Mouse (Mus musculus) MEL (cell line): Measurements from ENCODE around the gene Gm28048. TPM values are rescaled to one million over a fixed set of nuclear protein-coding genes. Genes with fewer than 3 reads are reported as not detected.

ENCODE experiments used
- DNase-seq: peaks from one replicate; pipeline ENCODE4 v3.0.0; 2011; ENCODE audit warnings: low read depth, low spot score
- H3K27ac ChIP-seq: 2 replicates; pipeline ENCODE4 v1.5.1; 2012; ENCODE audit warnings: low read depth, mild to moderate bottlenecking, control low read depth, low read length, moderate library complexity; ENCODE audit not compliant: control insufficient read depth
- H3K27me3 ChIP-seq, 2 experiments: fragments of 150-350 bp in 1 of 2; sonication (generic) in 1 of 2; 2 replicates each; pipeline ENCODE4 v1.6.1; 2012; ENCODE audit warnings: low read length in 2 of 2, mild to moderate bottlenecking in 2 of 2, improper control_type of control experiment in 1 of 2, moderate library complexity in 1 of 2; ENCODE audit not compliant: insufficient read depth in 2 of 2, control insufficient read depth in 1 of 2
- H3K36me3 ChIP-seq, 2 experiments: 2 replicates each; pipeline ENCODE4 v1.6.1; 2012 to 2014; ENCODE audit warnings: low read length in 2 of 2, improper control_type of control experiment in 1 of 2, inconsistent platforms in 1 of 2, mild to moderate bottlenecking in 1 of 2; ENCODE audit not compliant: insufficient read depth in 2 of 2, control insufficient read depth in 1 of 2
- H3K4me1 ChIP-seq, 2 experiments: fragments of 150-350 bp in 1 of 2; sonication (generic) in 1 of 2; 2 replicates each; pipeline ENCODE4 v1.6.1; 2012; ENCODE audit warnings: low read length in 2 of 2, improper control_type of control experiment in 1 of 2, mild to moderate bottlenecking in 1 of 2; ENCODE audit not compliant: insufficient read depth in 2 of 2, control insufficient read depth in 1 of 2
- H3K4me3 ChIP-seq, 2 experiments: fragments of 150-350 bp in 1 of 2; sonication (generic) in 1 of 2; 2 replicates each; pipeline ENCODE4 v1.5.1; 2012; ENCODE audit warnings: low read depth in 2 of 2, low read length in 2 of 2, mild to moderate bottlenecking in 2 of 2, moderate library complexity in 2 of 2, control low read depth in 1 of 2, improper control_type of control experiment in 1 of 2; ENCODE audit not compliant: control insufficient read depth in 1 of 2, insufficient read depth in 1 of 2
- H3K79me2 ChIP-seq: 2 replicates; pipeline ENCODE4 v1.6.1; 2012; ENCODE audit warnings: mild to moderate bottlenecking, low read length, moderate library complexity; ENCODE audit not compliant: control insufficient read depth, poor library complexity, insufficient read depth
- H3K9ac ChIP-seq: 2 replicates; pipeline ENCODE4 v1.6.1; 2012; ENCODE audit warnings: low read depth, mild to moderate bottlenecking, control low read depth, low read length, moderate library complexity; ENCODE audit not compliant: control insufficient read depth, poor library complexity, severe bottlenecking
- H3K9me3 ChIP-seq: fragments of 150-350 bp; sonication (generic); replicated peaks from 2 replicates; pipeline ENCODE4 v1.6.1; 2012; ENCODE audit warnings: mild to moderate bottlenecking, low read length, improper control_type of control experiment, moderate library complexity; ENCODE audit not compliant: insufficient read depth
- CHD2 ChIP-seq: IDR thresholded peaks from 2 replicates; pipeline ENCODE4 v1.6.1; 2011; ENCODE audit warnings: low read length, improper control_type of control experiment
- CTCF ChIP-seq, 3 experiments: IDR thresholded peaks in 2 of 3; conservative IDR thresholded peaks in 1 of 3; 2 replicates each; pipeline ENCODE4 v1.5.1; 2011 to 2012; ENCODE audit warnings: low read length in 3 of 3, low read depth in 2 of 3, mild to moderate bottlenecking in 2 of 3, improper control_type of control experiment in 1 of 3, inconsistent platforms in 1 of 3, mixed read lengths in 1 of 3, moderate library complexity in 1 of 3; ENCODE audit not compliant: control insufficient read depth in 1 of 3, insufficient read depth in 1 of 3, poor library complexity in 1 of 3, severe bottlenecking in 1 of 3
- E2F4 ChIP-seq: IDR thresholded peaks from 2 replicates; pipeline ENCODE4 v1.6.1; 2011; ENCODE audit warnings: low read depth, low read length, improper control_type of control experiment, borderline replicate concordance
- ELF1 ChIP-seq: IDR thresholded peaks from 2 replicates; pipeline ENCODE4 v1.6.1; 2014; ENCODE audit warnings: low read depth, mild to moderate bottlenecking, inconsistent platforms, low read length, improper control_type of control experiment, moderate library complexity
- EP300 ChIP-seq, 2 experiments: IDR thresholded peaks; 2 replicates each; pipeline ENCODE4 v1.6.1; 2011; ENCODE audit warnings: improper control_type of control experiment in 2 of 2, low read length in 2 of 2, low read depth in 1 of 2, mild to moderate bottlenecking in 1 of 2
- GABPA ChIP-seq: IDR thresholded peaks from 2 replicates; pipeline ENCODE4 v1.6.1; 2012; ENCODE audit warnings: low read depth, mild to moderate bottlenecking, inconsistent platforms, low read length, improper control_type of control experiment, moderate library complexity
- GATA1 ChIP-seq: IDR thresholded peaks from 2 replicates; pipeline ENCODE4 v1.6.1; 2011; ENCODE audit warnings: low read depth, low read length, improper control_type of control experiment
- HCFC1 ChIP-seq: IDR thresholded peaks from 2 replicates; pipeline ENCODE4 v1.6.1; 2012; ENCODE audit warnings: low read depth, mild to moderate bottlenecking, inconsistent platforms, low read length, improper control_type of control experiment, moderate library complexity
- KAT2A ChIP-seq: conservative IDR thresholded peaks from 2 replicates; pipeline ENCODE4 v1.6.1; 2012; ENCODE audit warnings: low read depth, low read length, improper control_type of control experiment, inconsistent platforms
- MAX ChIP-seq: IDR thresholded peaks from 2 replicates; pipeline ENCODE4 v1.6.1; 2011; ENCODE audit warnings: low read length, improper control_type of control experiment
- MAZ ChIP-seq: IDR thresholded peaks from 2 replicates; pipeline ENCODE4 v1.6.1; 2012; ENCODE audit warnings: low read depth, mild to moderate bottlenecking, inconsistent platforms, low read length, improper control_type of control experiment
- MEF2A ChIP-seq: IDR thresholded peaks from 2 replicates; pipeline ENCODE4 v1.6.1; 2014; ENCODE audit warnings: low read depth, mild to moderate bottlenecking, inconsistent platforms, low read length, improper control_type of control experiment; ENCODE audit not compliant: poor library complexity, insufficient replicate concordance, severe bottlenecking; ENCODE audit errors: extremely low read depth
- MYB ChIP-seq: IDR thresholded peaks from 2 replicates; pipeline ENCODE4 v1.6.1; 2011; ENCODE audit warnings: mild to moderate bottlenecking, low read depth, low read length, improper control_type of control experiment
- MYC ChIP-seq: IDR thresholded peaks from 2 replicates; pipeline ENCODE4 v1.6.1; 2011; ENCODE audit warnings: low read depth, mild to moderate bottlenecking, low read length, improper control_type of control experiment, moderate library complexity
- POLR2AphosphoS5 ChIP-seq: IDR thresholded peaks from 2 replicates; pipeline ENCODE4 v1.6.1; 2012; ENCODE audit warnings: low read depth, borderline replicate concordance, mild to moderate bottlenecking, inconsistent platforms, low read length, moderate library complexity, mixed read lengths
- RCOR1 ChIP-seq: IDR thresholded peaks from 2 replicates; pipeline ENCODE4 v1.6.1; 2012; ENCODE audit warnings: low read depth, mild to moderate bottlenecking, inconsistent platforms, low read length, improper control_type of control experiment
- SIN3A ChIP-seq: IDR thresholded peaks from 2 replicates; pipeline ENCODE4 v1.6.1; 2012; ENCODE audit warnings: low read length, improper control_type of control experiment, inconsistent platforms
- SMC3 ChIP-seq: IDR thresholded peaks from 2 replicates; pipeline ENCODE4 v1.6.1; 2011; ENCODE audit warnings: low read depth, low read length, improper control_type of control experiment
- TAL1 ChIP-seq: IDR thresholded peaks from 2 replicates; pipeline ENCODE4 v1.6.1; 2012; ENCODE audit warnings: mild to moderate bottlenecking, inconsistent platforms, low read length, moderate library complexity, mixed read lengths
- TBP ChIP-seq: IDR thresholded peaks from 2 replicates; pipeline ENCODE4 v1.8.0; 2011; ENCODE audit warnings: low read depth, low read length, improper control_type of control experiment
- TCF12 ChIP-seq: IDR thresholded peaks from 2 replicates; pipeline ENCODE4 v1.6.1; 2014; ENCODE audit warnings: low read depth, mild to moderate bottlenecking, inconsistent platforms, low read length, improper control_type of control experiment, moderate library complexity
- USF1 ChIP-seq: IDR thresholded peaks from 2 replicates; pipeline ENCODE4 v1.6.1; 2014; ENCODE audit warnings: low read depth, mild to moderate bottlenecking, inconsistent platforms, low read length, improper control_type of control experiment, moderate library complexity
- USF2 ChIP-seq, 2 experiments: IDR thresholded peaks; 2 replicates each; pipeline ENCODE4 v1.6.1; 2011 to 2012; ENCODE audit warnings: improper control_type of control experiment in 2 of 2, low read length in 2 of 2, borderline replicate concordance in 1 of 2, inconsistent platforms in 1 of 2, low read depth in 1 of 2, mild to moderate bottlenecking in 1 of 2; ENCODE audit not compliant: insufficient read depth in 1 of 2
- ZC3H11A ChIP-seq: IDR thresholded peaks from 2 replicates; pipeline ENCODE4 v1.6.1; 2012; ENCODE audit warnings: low read depth, mild to moderate bottlenecking, inconsistent platforms, low read length, improper control_type of control experiment
- ZKSCAN1 ChIP-seq: IDR thresholded peaks from 2 replicates; pipeline ENCODE4 v1.6.1; 2012; ENCODE audit warnings: low read depth, mild to moderate bottlenecking, inconsistent platforms, low read length, improper control_type of control experiment, moderate library complexity
- ZMIZ1 ChIP-seq: IDR thresholded peaks from 2 replicates; pipeline ENCODE4 v1.6.1; 2012; ENCODE audit warnings: low read depth, mild to moderate bottlenecking, inconsistent platforms, low read length, improper control_type of control experiment, moderate library complexity
- ZNF384 ChIP-seq: IDR thresholded peaks from 2 replicates; pipeline ENCODE4 v1.6.1; 2012; ENCODE audit warnings: low read depth, mild to moderate bottlenecking, inconsistent platforms, low read length, improper control_type of control experiment
- polyA plus RNA-seq, 2 experiments: library from polyadenylated mRNA; stranded (reverse) in 1 of 2; unstranded in 1 of 2; fragments of >175 nt in 1 of 2; fragments of >200 nt in 1 of 2; gene quantifications; 2 replicates each; pipeline versions ENCODE4 v1.2.1 to v1.2.4; 2012; ENCODE audit warnings: low replicate concordance in 2 of 2, low read depth in 1 of 2; ENCODE audit not compliant: insufficient read length in 2 of 2, insufficient read depth in 1 of 2, missing spikeins in 1 of 2
- total RNA-seq: library from RNA; depleted of rRNA; stranded (reverse); fragments of 300-350 nt; gene quantifications from 2 replicates; pipeline ENCODE4 v1.2.3, GENCODE M21; 2012

Gm28048 gene
- total and polyA plus RNA-seq, 3 experiments: 8.6 to 15.0 TPM; not detected in 1

GRCm38 (mm10) chr11:22839456-22839855 is 142.4 kb downstream of the Gm28048 start:
- no peak overlapping the region for H3K9ac ChIP-seq
- H3K9me3 ChIP-seq: no peaks in the 10 kb centered on the region
- peaks cover 6 to 26% of the 10 kb centered on the region in 2 experiments; a peak in 3 of 4 replicates for H3K36me3 ChIP-seq
- peaks cover 38% of the 10 kb centered on the region for H3K79me2 ChIP-seq
- no peaks in the 10 kb centered on the region for H3K27me3 ChIP-seq
- H3K27ac ChIP-seq: no peak overlapping the region
- TF ChIP-seq USF2 (IDR thresholded peaks at IDR 0.05; ENCODE audit: borderline replicate concordance in 1 of 2, insufficient read depth in 1 of 2, low read depth in 1 of 2, low read length in 2 of 2): no peak
- TF ChIP-seq MYC: no peak
- TF ChIP-seq E2F4: no peak
- TF ChIP-seq POLR2AphosphoS5: no peak
- no peak for TF ChIP-seq ELF1
- TF ChIP-seq TCF12: no peak
- no peak for TF ChIP-seq ZMIZ1
- TF ChIP-seq ZKSCAN1: no peak
- TF ChIP-seq CHD2: no peak
- TF ChIP-seq SMC3: no peak
- TF ChIP-seq GATA1: no peak
- no peak for TF ChIP-seq RCOR1
- TF ChIP-seq ZNF384: no peak
- TF ChIP-seq KAT2A: no peak
- TF ChIP-seq USF1: no peak
- no peak for TF ChIP-seq MEF2A
- no peak for TF ChIP-seq EP300 (IDR thresholded peaks at IDR 0.05; ENCODE audit: low read depth in 1 of 2, low read length in 2 of 2)
- no peak for TF ChIP-seq TBP
- no peak overlapping the region for H3K4me3 ChIP-seq
- DNase-seq: no peak
- H3K4me1 ChIP-seq: peaks cover 18 to 26% of the 10 kb centered on the region in 2 experiments

GRCm38 (mm10) chr11:22838361-22838760 is 143.5 kb downstream of the Gm28048 start:
- H3K4me1 ChIP-seq: peaks cover 7 to 15% of the 10 kb centered on the region in 2 experiments; a peak in 3 of 4 replicates
- H3K27ac ChIP-seq: no peak overlapping the region
- peaks cover 10 to 15% of the 10 kb centered on the region in 2 experiments for H3K36me3 ChIP-seq

More at GRCm38 (mm10) chr11:22838361-22838760, 143.5 kb downstream of the Gm28048 start:
- no peaks in the 10 kb centered on the region for H3K27me3 ChIP-seq
- no peak overlapping the region for H3K9ac ChIP-seq
- no peak overlapping the region for H3K4me3 ChIP-seq
- no peak for DNase-seq
- TF ChIP-seq USF2 (IDR thresholded peaks at IDR 0.05; ENCODE audit: borderline replicate concordance in 1 of 2, insufficient read depth in 1 of 2, low read depth in 1 of 2, low read length in 2 of 2): no peak
- no peak for TF ChIP-seq MYC
- no peak for TF ChIP-seq CTCF (IDR thresholded peaks at IDR 0.05 in 2 of 3, conservative IDR thresholded peaks at IDR 0.05 in 1 of 3; ENCODE audit: control insufficient read depth in 1 of 3, insufficient read depth in 1 of 3, low read depth in 2 of 3, low read length in 3 of 3, poor library complexity in 1 of 3, severe bottlenecking in 1 of 3)
- no peak for TF ChIP-seq TCF12
- TF ChIP-seq TAL1: no peak
- TF ChIP-seq SIN3A: no peak
- TF ChIP-seq MAX: no peak
- TF ChIP-seq MYB: no peak
- TF ChIP-seq RCOR1: no peak
- TF ChIP-seq HCFC1: no peak
- no peak for TF ChIP-seq MAZ
- TF ChIP-seq GABPA: no peak
- TF ChIP-seq SMC3: no peak
- no peak for TF ChIP-seq ZC3H11A
- no peak for TF ChIP-seq POLR2AphosphoS5
- TF ChIP-seq MEF2A: no peak
- peaks cover 27% of the 10 kb centered on the region for H3K79me2 ChIP-seq
- no peaks in the 10 kb centered on the region for H3K9me3 ChIP-seq
